In genomic region chr3:69606923-69607322, GRCm38 (mm10) we compare ENCODE assay signal across 29 mouse cellular contexts. TPM values are rescaled to one million over a fixed set of nuclear protein-coding genes. Genes with fewer than 3 reads are reported as not detected.
DNase-seq lines count a peak whose midpoint lies in the region; TF ChIP-seq lines count a peak whose summit lies in the region.
"Had no signal": no experiment of that assay in that cellular context is flagged by ENCODE, and none has a peak within 500 bp of the region (broad histone marks: within the 10 kb centered on the region; RNA-seq: fewer than 3 reads in every experiment).

No protein-coding gene starts in this region.

- no peaks in the 10 kb centered on the region for H3K36me3 ChIP-seq in heart, embryonic 10.5 days
- no peaks in the 10 kb centered on the region for H3K36me3 ChIP-seq in macrophage (ENCODE audit: inconsistent target)
- H3K36me3 ChIP-seq: embryonic facial prominence, embryonic 10.5 days; embryonic facial prominence, embryonic 13.5 days; forebrain, embryonic 12.5 days; forebrain, embryonic 15.5 days; heart, embryonic 15.5 days; hindbrain, embryonic 10.5 days; hindbrain, embryonic 13.5 days; intestine, embryonic 15.5 days had no signal

- no peaks in the 10 kb centered on the region for H3K79me2 ChIP-seq in macrophage (ENCODE audit: inconsistent target)

- H3K4me3 ChIP-seq in heart, embryonic 10.5 days = no peak overlapping the region
- H3K4me3 ChIP-seq in bone marrow macrophage, adult 2 months (ENCODE audit: insufficient read depth, low read length) = no peak overlapping the region
- no peak overlapping the region for H3K4me3 ChIP-seq in macrophage (ENCODE audit: inconsistent target)
- H3K4me3 ChIP-seq: embryonic facial prominence, embryonic 10.5 days; embryonic facial prominence, embryonic 13.5 days; erythroblast, embryonic 14.5 days; forebrain, embryonic 12.5 days; forebrain, embryonic 15.5 days; heart, embryonic 15.5 days; hindbrain, embryonic 10.5 days; hindbrain, embryonic 13.5 days; intestine, embryonic 15.5 days had no signal

- no peaks in the 10 kb centered on the region for H3K27me3 ChIP-seq in heart, embryonic 10.5 days (ENCODE audit: insufficient read depth, poor library complexity, severe bottlenecking)
- H3K27me3 ChIP-seq: embryonic facial prominence, embryonic 13.5 days; forebrain, embryonic 12.5 days; forebrain, embryonic 15.5 days; heart, embryonic 15.5 days; intestine, embryonic 15.5 days had no signal

- H3K27ac ChIP-seq in heart, embryonic 10.5 days = no peak overlapping the region
- H3K27ac ChIP-seq in bone marrow macrophage, adult 2 months (ENCODE audit: insufficient read depth, low read depth, low read length) = peak overlapping the region; percentile 98
- H3K27ac ChIP-seq in macrophage = peak overlapping the region; percentile 92
- H3K27ac ChIP-seq: embryonic facial prominence, embryonic 10.5 days; embryonic facial prominence, embryonic 13.5 days; forebrain, embryonic 12.5 days; forebrain, embryonic 15.5 days; heart, embryonic 15.5 days; hindbrain, embryonic 10.5 days; hindbrain, embryonic 13.5 days; intestine, embryonic 15.5 days had no signal

- no peaks in the 10 kb centered on the region for H3K4me1 ChIP-seq in heart, embryonic 10.5 days
- peaks cover 13% of the 10 kb centered on the region for H3K4me1 ChIP-seq in bone marrow macrophage, adult 2 months (ENCODE audit: control insufficient read depth, insufficient read depth, low read length)
- H3K4me1 ChIP-seq: embryonic facial prominence, embryonic 10.5 days; embryonic facial prominence, embryonic 13.5 days; forebrain, embryonic 12.5 days; forebrain, embryonic 15.5 days; heart, embryonic 15.5 days; hindbrain, embryonic 10.5 days; hindbrain, embryonic 13.5 days; intestine, embryonic 15.5 days had no signal

- WGBS in heart, embryonic 10.5 days = 83% methylated on average over 1 of the region's 1 CpGs
- WGBS in macrophage (ENCODE audit: missing documents) = 8% methylated on average over 1 of the region's 1 CpGs

- TF ChIP-seq CTCF in bone marrow macrophage, adult 2 months (IDR thresholded peaks at IDR 0.05; ENCODE audit: low read depth, low read length) = no peak

- no peaks in the 10 kb centered on the region for H3K9me3 ChIP-seq in heart, embryonic 10.5 days
- H3K9me3 ChIP-seq: embryonic facial prominence, embryonic 13.5 days; forebrain, embryonic 12.5 days; heart, embryonic 15.5 days; hindbrain, embryonic 10.5 days; hindbrain, embryonic 13.5 days; intestine, embryonic 15.5 days had no signal

- TF ChIP-seq POLR2A in bone marrow macrophage, adult 2 months (IDR thresholded peaks at IDR 0.05; ENCODE audit: borderline replicate concordance, low read depth, low read length) = no peak

- DNase-seq in heart, embryonic 10.5 days (ENCODE audit: low spot score) = peak; percentile 1
- no peak for DNase-seq in heart, adult 8-10 months (ENCODE audit: low spot score)
- DNase-seq in 416B (ENCODE audit: low read depth) (peak; percentile 7), adipocyte (ENCODE audit: low spot score) (no peak)
- DNase-seq in spleen, postnatal 10 days (ENCODE audit: low spot score in 2 of 2) = no peak
- DNase-seq: adrenal gland, postnatal 10 days; adrenal gland, postnatal 36 days; cerebellum, adult 11 months; cerebellum, adult 2 months; cerebellum, adult 9-11 months; cerebellum, postnatal 25 days; embryo, embryonic 11 days; gastrocnemius, postnatal 10 days; gastrocnemius, postnatal 36 days; heart, adult 18-20 months; heart, postnatal 10 days; heart, postnatal 36 days had no signal

RNA-seq across cellular contexts. Expression of gene B3galnt1, which starts 8.2 kb away (rescaled TPM):
- polyA plus RNA-seq in heart, embryonic 10.5 days (2016; fragmentation: Nextera tagmentation; extraction: Ambion mirVana) = 26.5 and 27.7 TPM in 2 replicates
- total RNA-seq in heart, adult 8-10 months (2022) = 1 to 10 TPM; 1.4 to 2.8 (median 1.7) TPM
- 27.3 and 34.2 TPM in 2 replicates for polyA plus RNA-seq in bone marrow macrophage, adult 2 months (2012; ENCODE audit: insufficient read depth, insufficient read length, missing spikeins)
- total RNA-seq in macrophage (2018; cell fraction: chromatin; rRNA removed) = 10 to 100 TPM in 8 of 26 experiments, 1 to 10 TPM in 18; 2.0 to 16.9 (median 6.2) TPM
- total RNA-seq in macrophage (2018; cell fraction: cytosol; rRNA removed) = 10 to 100 TPM; 24.2 to 56.5 (median 42.0) TPM
- 10 to 100 TPM in 25 of 26 experiments, 1 to 10 TPM in 1; 7.3 to 52.3 (median 23.1) TPM for total RNA-seq in macrophage (2018; cell fraction: nucleus; rRNA removed)
- 37.6 to 72.1 TPM (median 50.0 TPM) in 3 replicates for polyA plus RNA-seq in macrophage (2018)
- polyA plus RNA-seq: activated CD4-positive, CD25-positive, alpha-beta regulatory T cell, adult 4 months; erythroblast, embryonic 14.5 days had no signal

Comparison
In these comparisons a context has a peak if more than half of its experiments do, and no peak if none do; other contexts are left out.
1. DNase-seq: peak in heart, embryonic 10.5 days (single experiment) and 416B (single experiment); none in heart, adult 8-10 months (single experiment), adipocyte (single experiment) and spleen, postnatal 10 days (0 of 2).